Mouse (Mus musculus) hindbrain, embryonic 10.5 days (tissue): ENCODE results near the gene D6Ertd527e. TPM values are rescaled to one million over a fixed set of nuclear protein-coding genes. Genes with fewer than 3 reads are reported as not detected.

Experiments
- DNase-seq: peaks from one replicate; pipeline ENCODE4 v3.0.0-alpha.2; 2017; ENCODE audit warnings: low spot score
- H3K27ac ChIP-seq: fragments of 300-500 bp; sonication (generic); 2 replicates; pipeline ENCODE4 v1.5.1; 2016; ENCODE audit warnings: mild to moderate bottlenecking, moderate library complexity
- H3K27me3 ChIP-seq: fragments of 300-500 bp; sonication (generic); 2 replicates; pipeline ENCODE4 v1.6.1; 2016; ENCODE audit warnings: mild to moderate bottlenecking; ENCODE audit not compliant: poor library complexity, insufficient read depth, severe bottlenecking
- H3K36me3 ChIP-seq: fragments of 300-500 bp; sonication (generic); 2 replicates; pipeline ENCODE4 v1.6.1; 2016; ENCODE audit warnings: mild to moderate bottlenecking, moderate library complexity
- H3K4me1 ChIP-seq: fragments of 300-500 bp; sonication (generic); replicated peaks from 2 replicates; pipeline ENCODE4 v1.6.1; 2016; ENCODE audit warnings: mild to moderate bottlenecking
- H3K4me3 ChIP-seq: fragments of 300-500 bp; sonication (generic); 2 replicates; pipeline ENCODE4 v1.5.1; 2016; ENCODE audit warnings: mild to moderate bottlenecking, moderate library complexity
- H3K9me3 ChIP-seq: fragments of 300-500 bp; sonication (generic); 2 replicates; pipeline ENCODE4 v1.6.1; 2016; ENCODE audit warnings: mild to moderate bottlenecking, moderate library complexity
- WGBS: fragments of 180-500 bp; shearing (Covaris S2); methylation state at CpG from one replicate; pipeline ENCODE4 v1.1.7; 2016; 5-methylcytosine and 5-hydroxymethylcytosine counted together
- polyA plus RNA-seq: library from polyadenylated mRNA; unstranded; fragments of >200 nt; fragmentation: Nextera tagmentation; extraction: Ambion mirVana; gene quantifications from 2 replicates; pipeline ENCODE4 v1.2.1, GENCODE M21; 2016

The D6Ertd527e gene
- polyA plus RNA-seq, 1 experiment from 2014 or later, result 0.25 TPM

GRCm38 (mm10) chr6:87119066-87119837 is 14.7 kb downstream of the D6Ertd527e start:
- DNase-seq, result no peak
- 0 out of 2 replicates have a peak, but pooled peaks cover 3% of the 10 kb centered on the region for H3K9me3 ChIP-seq
- WGBS, result 91% methylated on average over 20 of the region's 20 CpGs
- H3K27ac ChIP-seq, result no peak overlapping the region
- no peak overlapping the region for H3K4me3 ChIP-seq
- no peaks in the 10 kb centered on the region for H3K36me3 ChIP-seq
- 0 out of 2 replicates have a peak, but pooled peaks cover 3% of the 10 kb centered on the region for H3K4me1 ChIP-seq
- no peaks in the 10 kb centered on the region for H3K27me3 ChIP-seq

GRCm38 (mm10) chr6:87119975-87120374 is 15.4 kb downstream of the D6Ertd527e start:
- DNase-seq, result no peak
- no peak overlapping the region for H3K4me3 ChIP-seq
- no peaks in the 10 kb centered on the region for H3K36me3 ChIP-seq
- no peak overlapping the region for H3K27ac ChIP-seq
- H3K4me1 ChIP-seq, result 0 out of 2 replicates have a peak, but pooled peaks cover 3% of the 10 kb centered on the region
- no peaks in the 10 kb centered on the region for H3K27me3 ChIP-seq
- 0 out of 2 replicates have a peak, but pooled peaks cover 3% of the 10 kb centered on the region for H3K9me3 ChIP-seq
- 72% methylated on average over 4 of the region's 4 CpGs for WGBS

GRCm38 (mm10) chr6:87120661-87121060 is 16.1 kb downstream of the D6Ertd527e start:
- H3K4me1 ChIP-seq, result 0 out of 2 replicates have a peak, but pooled peaks cover 3% of the 10 kb centered on the region
- no peak overlapping the region for H3K4me3 ChIP-seq
- no peaks in the 10 kb centered on the region for H3K27me3 ChIP-seq
- H3K27ac ChIP-seq, result no peak overlapping the region
- no peaks in the 10 kb centered on the region for H3K36me3 ChIP-seq
- 0 out of 2 replicates have a peak, but pooled peaks cover 3% of the 10 kb centered on the region for H3K9me3 ChIP-seq
- no peak for DNase-seq
- 88% methylated on average over 6 of the region's 6 CpGs for WGBS

- no peak overlapping the region for H3K27ac ChIP-seq
- no peaks in the 10 kb centered on the region for H3K36me3 ChIP-seq
- H3K9me3 ChIP-seq, result 0 out of 2 replicates have a peak, but pooled peaks cover 3% of the 10 kb centered on the region
- peaks cover under 1% of the 10 kb centered on the region; the same call in 1 of the 2 replicates for H3K4me1 ChIP-seq
- DNase-seq, result no peak
- H3K27me3 ChIP-seq, result no peaks in the 10 kb centered on the region
- WGBS, result 88% methylated on average over 7 of the region's 7 CpGs
- no peak overlapping the region for H3K4me3 ChIP-seq
Observed at GRCm38 (mm10) chr6:87121961-87122360, 17.4 kb downstream of the D6Ertd527e start.

GRCm38 (mm10) chr6:87123406-87123805 is 18.9 kb downstream of the D6Ertd527e start:
- 90% methylated on average over 6 of the region's 6 CpGs for WGBS
- H3K4me3 ChIP-seq, result no peak overlapping the region
- no peak for DNase-seq
- H3K27me3 ChIP-seq, result no peaks in the 10 kb centered on the region
- peaks cover 8% of the 10 kb centered on the region; the same call in 1 of the 2 replicates for H3K4me1 ChIP-seq
- 0 out of 2 replicates have a peak, but pooled peaks cover 3% of the 10 kb centered on the region for H3K9me3 ChIP-seq
- H3K36me3 ChIP-seq, result no peaks in the 10 kb centered on the region
- H3K27ac ChIP-seq, result no peak overlapping the region

GRCm38 (mm10) chr6:87123973-87124372 is 19.4 kb downstream of the D6Ertd527e start:
- WGBS, result 86% methylated on average over 4 of the region's 4 CpGs
- Histone ChIP-seq H3K9me3 (0 out of 2 replicates have a peak, but pooled peaks cover 3% of the 10 kb centered on the region), H3K36me3 (no peaks in the 10 kb centered on the region), H3K4me3 (no peak overlapping the region), H3K27me3 (no peaks in the 10 kb centered on the region), H3K4me1 (peaks cover 8% of the 10 kb centered on the region; the same call in 1 of the 2 replicates), H3K27ac (no peak overlapping the region)
- DNase-seq, result no peak

- Histone ChIP-seq H3K36me3 (no peaks in the 10 kb centered on the region), H3K27ac (no peak overlapping the region), H3K4me1 (peaks cover 8% of the 10 kb centered on the region; the same call in 1 of the 2 replicates), H3K4me3 (no peak overlapping the region), H3K9me3 (no peaks in the 10 kb centered on the region), H3K27me3 (no peaks in the 10 kb centered on the region)
- DNase-seq, result no peak
- WGBS, result 74% methylated on average over 8 of the region's 8 CpGs
Observed at GRCm38 (mm10) chr6:87127049-87127753, 22.7 kb downstream of the D6Ertd527e start.

GRCm38 (mm10) chr6:87129861-87130260 is 25.3 kb downstream of the D6Ertd527e start:
- Histone ChIP-seq H3K36me3 (no peaks in the 10 kb centered on the region), H3K27ac (no peak overlapping the region)
- WGBS, result 91% methylated on average over 8 of the region's 8 CpGs

GRCm38 (mm10) chr6:87130628-87131027 is 26.1 kb downstream of the D6Ertd527e start:
- H3K27ac ChIP-seq, result no peak overlapping the region
- 95% methylated on average over 7 of the region's 7 CpGs for WGBS
- no peak for DNase-seq
- H3K36me3 ChIP-seq, result peaks cover 3% of the 10 kb centered on the region
- no peaks in the 10 kb centered on the region for H3K9me3 ChIP-seq
- peaks cover 13% of the 10 kb centered on the region; the same call in 1 of the 2 replicates for H3K4me1 ChIP-seq
- no peak overlapping the region for H3K4me3 ChIP-seq
- H3K27me3 ChIP-seq, result no peaks in the 10 kb centered on the region

More at GRCm38 (mm10) chr6:87129861-87130260, 25.3 kb downstream of the D6Ertd527e start:
- Histone ChIP-seq H3K4me1 (peaks cover 13% of the 10 kb centered on the region; the same call in 1 of the 2 replicates), H3K27me3 (no peaks in the 10 kb centered on the region), H3K9me3 (no peaks in the 10 kb centered on the region), H3K4me3 (no peak overlapping the region)
- no peak for DNase-seq

- H3K27ac ChIP-seq, result no peak overlapping the region
- no peaks in the 10 kb centered on the region for H3K27me3 ChIP-seq
- H3K9me3 ChIP-seq, result no peaks in the 10 kb centered on the region
- no peak for DNase-seq
- H3K4me3 ChIP-seq, result no peak overlapping the region
- H3K36me3 ChIP-seq, result peaks cover 7% of the 10 kb centered on the region
- WGBS, result 66% methylated on average over 1 of the region's 1 CpGs
- peaks cover 13% of the 10 kb centered on the region; the same call in 1 of the 2 replicates for H3K4me1 ChIP-seq
Observed at GRCm38 (mm10) chr6:87131078-87131477, 26.5 kb downstream of the D6Ertd527e start.

GRCm38 (mm10) chr6:87133520-87133919 is 29.0 kb downstream of the D6Ertd527e start:
- DNase-seq, result no peak
- Histone ChIP-seq H3K4me3 (no peak overlapping the region), H3K4me1 (0 out of 2 replicates have a peak, but pooled peaks cover 5% of the 10 kb centered on the region), H3K9me3 (no peaks in the 10 kb centered on the region), H3K27ac (no peak overlapping the region), H3K27me3 (no peaks in the 10 kb centered on the region), H3K36me3 (peaks cover 15% of the 10 kb centered on the region)
- 95% methylated on average over 3 of the region's 3 CpGs for WGBS

- 77% methylated on average over 12 of the region's 12 CpGs for WGBS
Observed at GRCm38 (mm10) chr6:87133966-87134546, 29.5 kb downstream of the D6Ertd527e start.

More at GRCm38 (mm10) chr6:87133966-87134546, 29.5 kb downstream of the D6Ertd527e start:
- H3K36me3 ChIP-seq, result peaks cover 15% of the 10 kb centered on the region
- 0 out of 2 replicates have a peak, but pooled peaks cover 5% of the 10 kb centered on the region for H3K4me1 ChIP-seq
- DNase-seq, result no peak
- no peaks in the 10 kb centered on the region for H3K9me3 ChIP-seq
- H3K27me3 ChIP-seq, result no peaks in the 10 kb centered on the region
- H3K4me3 ChIP-seq, result no peak overlapping the region
- H3K27ac ChIP-seq, result no peak overlapping the region
